Mouse (Mus musculus) myocyte (in vitro differentiated cells): Measurements from ENCODE around the gene Rpl37a.

Experiments
- MAX ChIP-seq: IDR thresholded peaks from one replicate; pipeline ENCODE4 v1.6.1; 2011; ENCODE audit warnings: low read depth, mild to moderate bottlenecking, control low read depth
- POLR2A ChIP-seq: IDR thresholded peaks from one replicate; pipeline ENCODE4 v1.6.1; 2011; ENCODE audit warnings: low read depth, mild to moderate bottlenecking, control low read depth, moderate library complexity; ENCODE audit not compliant: insufficient read length

- TF ChIP-seq POLR2A (no peak), MAX (no peak)
These were observed 44.7 kb downstream of the Rpl37a start for GRCm38 (mm10) chr1:72755801-72756200.
